Mouse (Mus musculus): ENCODE measurements around the gene Mrpl28.
A peak's percentile ranks its signal among the peaks of the same experiment; 100 is the strongest.
"Not testable (repeated sequence)": the region's sequence is repeated elsewhere in the genome, so short reads cannot be mapped to it uniquely, and the experiment has no call there.

Mrpl28 gene

GRCm38 (mm10) chr17:26123267-26123684 lies at the start of gene Mrpl28:
Gene Mrpl28 (plus strand): TSS chr17:26123500.
- DNase-seq: peak; percentile 99

DNA sequence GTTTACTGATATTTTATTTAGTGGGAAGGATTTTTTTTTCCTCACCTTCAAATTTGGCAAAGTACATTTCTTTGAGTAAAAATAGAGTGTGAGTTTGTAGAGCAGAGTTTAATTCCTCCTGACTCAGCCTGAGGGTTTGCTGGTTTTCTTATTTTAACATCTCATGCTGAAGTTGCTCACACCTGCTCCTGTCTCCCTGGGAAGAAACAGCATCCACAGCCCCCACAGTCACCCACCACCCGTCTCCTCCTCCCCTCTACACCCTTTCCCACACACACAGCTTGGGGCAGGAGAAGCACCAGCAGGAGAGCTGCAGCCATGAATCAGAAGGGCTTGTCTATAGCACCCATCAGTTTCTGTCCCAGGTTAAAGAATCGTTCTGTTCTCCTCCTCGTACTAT lies 48.1 kb upstream of the Mrpl28 start:
- DNase-seq: no peak

DNA sequence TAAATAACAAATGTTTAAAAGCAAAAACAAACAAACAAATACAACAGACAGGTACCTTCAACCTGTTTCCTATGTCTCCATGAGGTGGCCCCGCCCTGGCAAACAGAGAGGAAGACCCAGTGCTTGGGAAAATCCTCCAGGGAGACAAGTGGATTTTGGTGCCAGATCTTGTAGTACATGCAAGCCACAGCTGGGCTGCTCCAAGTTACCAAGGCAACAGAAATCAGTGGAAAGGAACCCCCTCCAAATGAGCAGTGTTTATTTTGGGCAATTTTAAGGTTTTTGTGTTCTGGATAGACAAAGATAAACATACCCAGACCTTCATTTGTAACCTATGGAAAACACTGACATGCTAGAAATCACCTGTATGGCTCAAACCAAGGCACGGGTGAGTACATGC lies 44.4 kb upstream of the Mrpl28 start:
- DNase-seq: no peak

DNA sequence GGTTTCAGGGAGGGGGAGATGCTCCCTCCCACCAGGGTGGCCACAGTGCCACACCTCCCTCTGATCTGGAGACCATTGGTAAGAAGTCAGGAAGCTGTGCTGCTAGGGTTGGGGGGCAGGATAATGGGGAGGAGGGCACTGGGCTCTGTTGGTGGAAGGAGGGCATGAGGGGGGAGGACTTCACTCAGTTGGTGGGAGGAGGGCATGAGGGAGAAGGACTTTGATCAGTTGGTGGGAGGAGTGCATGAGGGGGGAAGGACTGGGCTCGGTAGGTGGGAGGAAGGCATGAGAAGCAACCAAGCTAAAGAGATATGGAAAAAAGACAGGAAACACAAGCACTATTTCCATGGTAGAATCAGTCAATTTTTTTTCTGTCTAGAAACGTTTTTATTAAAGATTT lies 42.4 kb upstream of the Mrpl28 start:
- DNase-seq: no peak

- DNase-seq: no peak
Observed at GRCm38 (mm10) chr17:26087059-26087564, 36.2 kb upstream of the Mrpl28 start.

DNA sequence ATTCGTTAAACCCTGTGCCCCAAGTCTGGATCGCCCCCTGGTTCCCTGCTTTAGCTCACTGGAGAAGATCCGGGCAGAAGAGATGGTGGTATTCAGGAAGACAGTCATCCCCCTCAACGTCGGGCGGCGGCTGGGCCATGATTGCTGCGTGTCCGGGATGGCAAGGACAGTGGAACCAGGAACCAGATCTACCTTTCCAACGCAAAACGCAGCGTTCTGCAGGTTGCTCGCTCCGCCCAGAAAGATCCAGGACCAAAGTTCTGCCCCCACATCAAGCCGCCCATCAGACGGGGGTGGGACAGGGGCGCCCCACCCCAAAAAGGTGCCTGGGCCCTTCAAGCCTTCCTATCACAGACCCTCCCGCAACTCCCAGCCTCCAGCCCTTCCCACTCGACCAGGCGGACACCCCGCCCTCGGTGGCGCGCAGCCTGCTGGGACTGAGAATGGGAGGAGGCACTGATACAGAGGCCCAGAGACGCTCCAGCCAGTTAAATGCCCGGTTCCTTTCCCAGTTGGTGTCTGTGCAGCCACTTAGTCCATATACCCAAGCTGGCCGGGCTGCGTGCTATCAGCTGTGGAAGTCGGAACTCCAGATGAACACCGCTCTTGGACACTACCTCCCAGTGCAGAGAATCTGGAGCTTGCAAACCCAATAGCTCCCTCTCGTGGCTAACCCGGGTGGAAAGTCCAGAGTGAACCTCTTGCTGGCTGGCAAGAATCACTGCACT lies 33.2 kb upstream of the Mrpl28 start, which contains the start of gene Decr2:
Decr2 (minus strand) TSS at position 433 of the 728 bp plus-strand sequence.
- peak; percentile 94 for DNase-seq

DNA sequence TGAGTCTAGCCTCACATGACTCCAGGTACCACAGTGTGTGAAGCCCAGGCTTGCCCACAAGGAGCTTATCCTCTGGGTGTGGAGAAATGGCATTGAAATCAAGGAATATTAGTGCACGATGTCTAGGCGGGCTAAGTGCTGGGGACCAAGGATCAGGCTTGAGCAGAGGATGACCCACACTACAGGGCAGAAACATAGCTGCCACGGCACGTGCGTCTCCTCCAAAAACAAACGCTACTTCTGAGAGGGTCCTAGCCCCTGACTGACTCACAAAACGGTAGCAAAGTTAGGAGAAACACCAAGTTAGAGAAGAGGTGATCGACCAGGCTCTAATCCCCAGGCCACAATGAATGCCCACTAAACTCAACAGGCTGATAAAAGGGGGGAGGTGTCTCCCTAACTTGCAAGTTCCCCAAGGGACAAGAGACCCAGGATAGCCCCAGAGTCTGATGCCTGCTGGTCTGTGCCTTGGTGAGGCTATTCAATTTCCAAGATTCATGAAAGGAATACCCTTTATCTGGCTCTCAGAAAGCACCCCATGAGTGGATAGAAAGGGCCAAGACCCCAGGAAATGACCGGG lies 28.7 kb upstream of the Mrpl28 start:
- DNase-seq: no peak

GRCm38 (mm10) chr17:26095121-26095740 lies 28.1 kb upstream of the Mrpl28 start, which contains the start of gene Nme4:
Gene Nme4 (minus strand): TSS chr17:26095602.
- DNase-seq: peak; percentile 79

GRCm38 (mm10) chr17:26098461-26098860 lies 24.8 kb upstream of the Mrpl28 start:
- no peak for DNase-seq

DNA sequence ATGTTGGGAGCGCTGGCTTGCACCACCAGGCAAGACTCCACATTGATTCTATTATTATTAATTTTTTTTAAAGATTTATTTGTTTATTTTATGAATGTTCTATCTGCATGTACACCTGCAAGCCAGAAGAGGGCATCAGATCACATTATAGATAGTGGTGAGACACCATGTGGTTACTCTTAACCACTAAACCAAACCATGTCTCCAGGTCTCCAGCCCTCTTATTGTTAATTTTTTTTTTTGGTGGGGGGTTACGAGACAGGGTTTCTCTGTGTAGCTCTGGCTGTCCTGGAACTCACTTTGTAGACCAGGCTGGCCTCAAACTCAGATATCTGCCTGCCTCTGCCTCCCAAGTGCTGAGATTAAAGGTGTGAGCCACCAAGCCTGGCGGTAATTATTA lies 24.0 kb upstream of the Mrpl28 start:
- DNase-seq: peak; percentile 48

DNA sequence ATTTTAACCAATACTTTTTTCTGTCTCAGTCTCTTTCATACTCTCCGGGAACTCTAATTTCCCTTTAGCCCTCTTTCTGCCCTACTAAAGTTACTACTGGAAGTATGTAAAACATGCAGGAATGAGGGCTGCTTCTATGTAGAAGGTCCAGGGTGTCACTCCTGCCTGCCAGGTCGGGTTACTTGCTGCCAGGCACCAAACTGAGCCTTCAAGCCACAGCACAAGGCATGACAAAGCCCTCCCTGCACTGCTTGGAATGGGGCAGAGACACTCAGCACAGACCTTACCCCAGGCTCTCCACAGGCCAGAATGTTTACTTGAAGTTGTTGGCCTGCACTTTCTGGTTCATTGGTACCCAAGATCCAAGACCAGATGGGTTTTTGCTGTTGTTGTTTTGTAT lies 23.1 kb upstream of the Mrpl28 start:
- DNase-seq: no peak

DNA sequence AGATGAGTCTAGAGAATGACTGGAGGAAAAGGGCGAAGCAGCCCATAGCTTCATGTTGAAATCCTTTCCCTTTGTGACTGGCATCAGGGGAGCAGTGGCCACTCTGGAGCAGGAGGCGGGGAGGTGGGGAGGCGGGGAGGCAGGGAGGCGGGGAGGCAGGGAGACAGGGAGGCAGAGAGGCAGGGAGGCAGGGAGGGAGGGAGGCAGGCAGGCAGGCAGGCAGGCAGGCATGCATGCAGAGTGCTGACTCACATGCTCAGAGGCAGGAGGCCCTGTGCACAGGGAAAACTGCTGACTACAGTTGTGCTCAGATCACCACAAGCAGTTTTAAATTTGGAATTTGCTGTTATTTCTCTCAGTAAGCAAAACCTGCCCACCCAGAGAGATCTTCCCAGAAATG lies 21.8 kb upstream of the Mrpl28 start:
- peak; percentile 17 for DNase-seq

DNA sequence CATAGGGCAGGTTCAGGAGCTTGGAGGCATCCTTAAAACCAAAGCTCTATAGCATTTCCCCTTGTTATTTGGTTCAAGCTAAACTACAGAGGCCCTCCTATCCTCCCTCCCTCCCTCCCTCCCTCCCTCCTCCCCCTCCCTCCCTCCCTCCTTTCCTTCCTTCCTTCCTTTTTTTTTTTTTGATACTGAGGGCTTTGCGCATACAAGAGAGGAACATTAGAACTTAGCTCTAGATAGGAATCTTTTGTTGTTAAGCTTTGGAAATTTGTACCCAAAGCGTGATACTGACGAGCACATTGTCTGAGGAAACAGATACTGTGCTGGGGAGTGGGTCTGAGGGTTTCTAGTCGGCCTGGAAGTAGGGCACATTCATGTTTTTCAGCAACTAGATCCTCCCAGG lies 17.7 kb upstream of the Mrpl28 start:
- no peak for DNase-seq

GRCm38 (mm10) chr17:26110156-26110555 lies 13.1 kb upstream of the Mrpl28 start:
- DNase-seq: no peak

DNA sequence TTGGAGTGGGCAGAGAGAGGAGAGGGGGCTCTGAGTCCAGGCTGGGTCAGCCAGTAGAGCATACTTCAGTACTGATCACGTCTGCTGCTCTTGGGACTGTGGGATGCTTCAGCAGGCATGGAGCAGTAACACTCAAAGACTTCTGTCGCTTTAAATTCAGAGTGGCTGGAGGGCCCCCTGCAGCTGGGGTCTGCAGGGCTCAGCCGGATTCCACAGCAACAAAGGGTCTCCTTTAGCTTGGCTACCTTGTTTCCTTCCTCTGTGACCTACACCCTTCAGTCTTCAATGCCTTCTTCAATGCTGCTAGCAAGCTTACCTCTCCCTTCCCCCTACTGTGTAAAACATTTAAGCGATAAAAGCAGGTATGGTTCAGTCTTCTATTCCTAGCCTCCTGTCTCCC lies 12.3 kb upstream of the Mrpl28 start:
- DNase-seq: no peak

DNA sequence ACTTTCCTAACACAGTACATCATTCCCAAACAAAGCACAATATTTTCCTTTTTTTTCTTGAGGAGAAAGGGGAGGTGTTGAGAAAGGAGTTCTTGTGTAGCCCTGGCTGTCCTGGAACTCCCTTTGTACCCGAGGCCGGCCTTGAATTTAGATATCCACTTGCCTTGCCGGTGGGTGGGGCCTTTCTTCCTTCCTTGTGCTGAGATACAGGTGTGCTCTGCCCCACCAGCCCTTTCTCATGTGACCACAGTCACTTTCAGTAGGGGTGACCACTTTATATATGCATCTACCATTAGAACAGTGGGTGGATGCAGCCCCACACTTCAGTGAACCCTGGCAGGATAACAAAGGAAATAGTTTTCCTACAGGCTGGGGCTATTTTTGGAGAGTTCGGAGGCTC lies 11.6 kb upstream of the Mrpl28 start:
- DNase-seq: no peak

DNA sequence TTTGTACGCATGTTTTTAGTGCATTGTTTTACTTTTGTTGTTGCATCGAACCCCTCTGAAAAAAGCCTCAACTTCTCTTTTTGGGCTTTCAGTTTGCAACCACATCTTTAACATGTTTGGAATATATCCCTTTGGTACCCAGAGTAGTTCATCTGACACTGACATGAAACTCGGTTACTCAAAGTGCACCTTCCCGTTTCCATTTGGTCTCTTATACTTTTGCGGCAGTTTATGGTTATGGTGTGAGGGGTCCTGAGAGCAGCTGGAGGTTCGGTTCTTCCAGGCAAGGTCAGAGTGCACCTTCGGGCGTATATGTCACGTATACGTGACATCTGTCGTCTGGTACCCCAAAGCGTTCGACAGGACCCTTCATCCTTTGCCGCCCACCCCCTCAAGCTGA lies 10.5 kb upstream of the Mrpl28 start:
- DNase-seq: no peak

- DNase-seq: peak; percentile 77
Observed at GRCm38 (mm10) chr17:26113181-26113948, 9.9 kb upstream of the Mrpl28 start, which contains the start of gene Tmem8. Gene Tmem8 (plus strand): TSS chr17:26113299.

DNA sequence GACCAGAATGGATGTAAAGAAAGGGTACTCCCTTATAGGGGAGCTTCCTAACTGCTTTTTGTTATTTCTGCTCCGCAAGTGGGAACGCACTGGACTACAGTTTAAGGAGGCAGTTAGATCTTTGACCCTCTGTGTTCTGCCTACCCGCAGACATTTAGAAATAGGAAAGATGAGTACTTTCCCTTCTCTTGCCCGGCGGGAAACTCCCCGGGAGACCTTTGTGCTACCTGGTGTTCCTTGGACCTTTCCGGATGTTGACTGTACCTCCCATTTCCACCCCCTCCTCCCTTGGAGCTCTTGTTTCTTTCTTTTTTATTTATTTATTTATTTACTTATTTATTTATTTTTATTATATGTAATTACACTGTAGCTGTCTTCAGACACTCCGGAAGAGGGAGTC lies 9.2 kb upstream of the Mrpl28 start:
- DNase-seq: no peak

- not testable (repeated sequence) for DNase-seq
Observed at GRCm38 (mm10) chr17:26114461-26114860, 8.8 kb upstream of the Mrpl28 start.

GRCm38 (mm10) chr17:26115205-26115898 lies 7.9 kb upstream of the Mrpl28 start:
- no peak for DNase-seq

DNA sequence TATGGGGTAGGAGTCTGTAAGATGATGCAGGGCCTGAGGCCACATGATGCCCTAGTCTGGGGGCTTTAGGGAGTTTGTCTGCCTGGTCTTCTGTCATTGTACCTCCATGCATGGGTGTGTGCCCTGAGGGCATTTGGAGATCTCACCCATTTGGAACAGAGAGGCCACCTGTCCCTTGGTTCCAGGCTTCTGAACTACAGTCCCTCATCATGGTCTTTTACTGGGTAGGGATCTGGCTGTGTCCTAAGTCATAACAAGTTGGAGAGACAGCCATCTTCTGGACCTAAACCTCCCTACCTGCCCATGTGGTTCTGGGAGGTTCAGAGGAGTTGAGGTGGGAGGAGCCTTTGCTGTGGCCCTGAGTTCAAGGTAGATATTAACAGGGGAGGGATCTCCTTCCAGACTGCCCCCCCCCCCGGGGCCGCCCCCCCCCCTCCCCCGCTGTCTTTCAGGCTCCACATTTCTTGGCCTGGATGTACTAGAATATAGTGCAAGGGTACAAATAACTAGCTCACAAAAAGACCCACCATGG lies 7.3 kb upstream of the Mrpl28 start:
- no peak for DNase-seq

Measured in retina, postnatal 1 day (tissue).